Mouse (Mus musculus): ENCODE results near the gene Cntrl. TPM values are rescaled to one million over a fixed set of nuclear protein-coding genes. Genes with fewer than 3 reads are reported as not detected.

Gene Cntrl
- polyA plus RNA-seq, 1 experiment from 2014 or later: 47.2 TPM

DNA sequence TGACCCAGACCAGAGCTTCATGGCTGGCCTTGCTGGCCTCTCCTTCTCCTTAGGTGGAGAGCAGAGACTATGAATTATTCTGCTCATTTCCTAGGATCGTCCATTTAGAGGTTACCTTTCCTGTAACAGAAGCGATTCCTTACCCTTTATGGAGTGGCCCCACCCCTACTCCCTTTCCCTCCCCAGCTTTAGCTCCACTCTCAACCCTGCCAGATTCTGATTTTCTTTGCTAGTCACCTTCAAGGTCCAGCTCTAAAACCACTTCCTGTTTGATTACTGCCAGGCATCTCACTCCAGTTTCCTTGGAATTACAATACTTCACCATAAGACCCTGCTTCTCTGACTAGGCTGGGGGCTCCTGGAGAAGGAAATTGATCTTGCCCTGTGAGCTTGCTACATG is 107.4 kb downstream of the Cntrl start:
- DNase-seq (ENCODE audit: low spot score): no peak

GRCm38 (mm10) chr2:35218736-35219135 is 109.4 kb downstream of the Cntrl start:
- DNase-seq (ENCODE audit: low spot score): no peak

- no peak for DNase-seq (ENCODE audit: low spot score)
These were observed 113.6 kb downstream of the Cntrl start for GRCm38 (mm10) chr2:35222822-35223391.

DNA sequence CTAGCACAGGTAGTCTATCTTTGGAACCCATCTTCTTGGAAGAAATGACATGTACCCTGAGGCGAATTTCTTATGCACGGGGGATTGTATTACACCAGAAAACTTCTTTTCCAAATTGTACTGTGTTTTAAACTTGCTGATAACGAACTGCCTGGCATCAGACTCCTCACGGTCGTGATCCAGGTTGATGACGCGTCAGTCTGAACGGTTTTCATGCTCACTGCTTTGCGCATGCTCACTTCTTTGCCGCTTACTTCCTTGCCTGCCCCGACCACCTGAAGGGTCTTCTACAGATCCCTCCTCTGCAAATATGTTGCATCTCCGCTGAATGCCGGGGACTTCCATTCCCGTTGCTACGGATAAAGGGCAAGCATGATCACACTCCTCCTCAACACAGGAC is 115.0 kb downstream of the Cntrl start:
- no peak for DNase-seq (ENCODE audit: low spot score)

DNA sequence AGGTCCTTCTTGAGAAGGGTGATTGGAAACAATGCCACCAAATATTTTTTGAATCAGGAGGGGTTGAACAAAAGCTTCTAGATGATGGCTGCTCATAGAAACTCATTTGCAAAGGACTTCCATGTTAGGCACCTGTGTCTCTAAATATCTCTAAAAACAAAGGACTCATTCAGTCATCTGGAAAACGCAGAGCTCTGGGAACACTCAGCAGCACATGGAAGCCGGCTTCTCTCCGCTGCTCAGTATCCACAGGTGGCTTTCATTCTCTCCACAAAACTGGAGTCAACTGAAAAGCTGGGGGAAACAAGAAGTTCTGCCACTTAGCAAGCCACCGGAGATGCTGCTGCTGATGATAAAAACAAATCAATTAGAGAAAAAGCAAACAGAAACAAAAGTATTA is 118.9 kb downstream of the Cntrl start:
- DNase-seq (ENCODE audit: low spot score): no peak

Other genes starting within 250 kb of the Cntrl start
- 0.30 and 0.62 TPM in 2 replicates for gene Cutal, start 235.1 kb upstream of the Cntrl start, polyA plus RNA-seq (2015; fragmentation: Nextera tagmentation; extraction: Ambion mirVana)
- gene Psmd5, start 234.5 kb upstream of the Cntrl start, polyA plus RNA-seq (2015; fragmentation: Nextera tagmentation; extraction: Ambion mirVana): 81.1 and 85.3 TPM in 2 replicates
- gene Phf19, start 195.5 kb upstream of the Cntrl start, polyA plus RNA-seq (2015; fragmentation: Nextera tagmentation; extraction: Ambion mirVana): 10.7 TPM in 2 replicates
- 14.3 and 15.4 TPM in 2 replicates for gene Traf1, start 147.7 kb upstream of the Cntrl start, polyA plus RNA-seq (2015; fragmentation: Nextera tagmentation; extraction: Ambion mirVana)
- gene Hc, start 48.1 kb upstream of the Cntrl start, polyA plus RNA-seq (2015; fragmentation: Nextera tagmentation; extraction: Ambion mirVana): 0.07 and 0.22 TPM in 2 replicates
- gene AI182371, start 7.9 kb upstream of the Cntrl start, polyA plus RNA-seq (2015; fragmentation: Nextera tagmentation; extraction: Ambion mirVana): 0.33 and 0.53 TPM in 2 replicates
- 309 and 366 TPM in 2 replicates for gene Rab14, start 91.6 kb downstream of the Cntrl start, polyA plus RNA-seq (2015; fragmentation: Nextera tagmentation; extraction: Ambion mirVana)
- 139 TPM in 2 replicates for gene Gsn, start 146.9 kb downstream of the Cntrl start, polyA plus RNA-seq (2015; fragmentation: Nextera tagmentation; extraction: Ambion mirVana)
- gene Stom, start 227.5 kb downstream of the Cntrl start, polyA plus RNA-seq (2015; fragmentation: Nextera tagmentation; extraction: Ambion mirVana): 16.5 and 18.9 TPM in 2 replicates

All from thymus, postnatal 0 days (tissue).